Mouse (Mus musculus) midbrain, embryonic 11.5 days (tissue): ENCODE results near the gene Muc1. TPM values are rescaled to one million over a fixed set of nuclear protein-coding genes. Genes with fewer than 3 reads are reported as not detected.

Experiments used
- ATAC-seq: fragments of 200-750 bp; cut with Nextera tagmentation; 2 replicates; pipeline ENCODE4 v1.8.0; 2017; ENCODE audit warnings: moderate TSS enrichment, moderate library complexity; ENCODE audit not compliant: low FRiP score
- DNase-seq: peaks from one replicate; pipeline ENCODE4 v3.0.0; 2015; ENCODE audit warnings: low spot score; ENCODE audit errors: missing footprints
- H3K27ac ChIP-seq: fragments of 300-500 bp; sonication (generic); 2 replicates; pipeline ENCODE4 v1.5.1; 2014; ENCODE audit warnings: low read depth, low read length
- H3K27me3 ChIP-seq: fragments of 300-500 bp; sonication (generic); 2 replicates; pipeline ENCODE4 v1.6.1; 2014; ENCODE audit warnings: mild to moderate bottlenecking, low read length, moderate library complexity, mixed read lengths; ENCODE audit not compliant: control insufficient read depth, insufficient read depth
- H3K36me3 ChIP-seq: fragments of 300-500 bp; sonication (generic); 2 replicates; pipeline ENCODE4 v1.6.1; 2014; ENCODE audit warnings: mild to moderate bottlenecking, low read length, moderate library complexity, mixed read lengths; ENCODE audit not compliant: control insufficient read depth, insufficient read depth
- H3K4me1 ChIP-seq: fragments of 300-500 bp; sonication (generic); 2 replicates; pipeline ENCODE4 v1.6.1; 2014; ENCODE audit warnings: low read length; ENCODE audit not compliant: control insufficient read depth, insufficient read depth
- H3K4me2 ChIP-seq: fragments of 300-500 bp; sonication (generic); 2 replicates; pipeline ENCODE4 v1.6.1; 2014; ENCODE audit warnings: mild to moderate bottlenecking, moderate library complexity
- H3K4me3 ChIP-seq: fragments of 300-500 bp; sonication (generic); 2 replicates; pipeline ENCODE4 v1.5.1; 2014; ENCODE audit warnings: low read depth, low read length
- H3K9ac ChIP-seq: fragments of 300-500 bp; sonication (generic); 2 replicates; pipeline ENCODE4 v1.6.1; 2014; ENCODE audit warnings: low read length
- H3K9me3 ChIP-seq: fragments of 300-500 bp; sonication (generic); 2 replicates; pipeline ENCODE4 v1.6.1; 2016; ENCODE audit warnings: low read length; ENCODE audit not compliant: control insufficient read depth
- WGBS: fragments of 180-500 bp; shearing (Covaris S2); extraction: QIAGEN DNeasy Blood & Tissue Kit; methylation state at CpG from one replicate; pipeline ENCODE4 v1.1.7; 2014; 5-methylcytosine and 5-hydroxymethylcytosine counted together
- polyA plus RNA-seq: library from polyadenylated mRNA; unstranded; fragments of >200 nt; fragmentation: Nextera tagmentation; extraction: Ambion mirVana; gene quantifications from 2 replicates; pipeline ENCODE4 v1.2.1, GENCODE M21; 2014

Gene Muc1
- polyA plus RNA-seq, 1 experiment from 2014 or later, result 2.7 TPM

- peaks cover 2% of the 10 kb centered on the region; the same call in 1 of the 2 replicates for H3K27me3 ChIP-seq
- H3K27ac ChIP-seq, result no peak overlapping the region
- ATAC-seq (no peak), DNase-seq (no peak)
- H3K4me1 ChIP-seq, result peaks cover 40% of the 10 kb centered on the region
- no peaks in the 10 kb centered on the region for H3K9me3 ChIP-seq
- WGBS, result 87% methylated on average over 4 of the region's 4 CpGs
- peak overlapping the region; percentile 83; the same call in 1 of the 2 replicates for H3K9ac ChIP-seq
- peak overlapping the region; percentile 80 for H3K4me3 ChIP-seq
- H3K36me3 ChIP-seq, result no peaks in the 10 kb centered on the region
- peak overlapping the region; percentile 85 for H3K4me2 ChIP-seq
These were observed 18.6 kb downstream of the Muc1 start for GRCm38 (mm10) chr3:89247466-89247865.

GRCm38 (mm10) chr3:89250435-89251040, 21.7 kb downstream of the Muc1 start:
- H3K27me3 ChIP-seq, result peaks cover 2% of the 10 kb centered on the region; the same call in 1 of the 2 replicates
- H3K27ac ChIP-seq, result no peak overlapping the region
- no peak overlapping the region for H3K9ac ChIP-seq
- H3K4me3 ChIP-seq, result no peak overlapping the region
- H3K4me1 ChIP-seq, result peaks cover 21% of the 10 kb centered on the region
- WGBS, result 24% methylated on average over 7 of the region's 7 CpGs
- H3K4me2 ChIP-seq, result no peak overlapping the region
- DNase-seq, result no peak
- no peak for ATAC-seq
- no peaks in the 10 kb centered on the region for H3K36me3 ChIP-seq
- H3K9me3 ChIP-seq, result no peaks in the 10 kb centered on the region

- H3K9ac ChIP-seq, result peak overlapping the region; percentile 36
- 5% methylated on average over 17 of the region's 17 CpGs for WGBS
- no peak for ATAC-seq
- H3K27ac ChIP-seq, result no peak overlapping the region
- no peaks in the 10 kb centered on the region for H3K9me3 ChIP-seq
- no peak overlapping the region for H3K4me3 ChIP-seq
- no peak for DNase-seq
- no peaks in the 10 kb centered on the region for H3K36me3 ChIP-seq
- H3K27me3 ChIP-seq, result peaks cover 2% of the 10 kb centered on the region; the same call in 1 of the 2 replicates
- peaks cover 18% of the 10 kb centered on the region for H3K4me1 ChIP-seq
- H3K4me2 ChIP-seq, result no peak overlapping the region
These were observed 22.6 kb downstream of the Muc1 start for GRCm38 (mm10) chr3:89251365-89251895.

- no peaks in the 10 kb centered on the region for H3K36me3 ChIP-seq
- no peak overlapping the region for H3K4me2 ChIP-seq
- H3K27ac ChIP-seq, result no peak overlapping the region
- H3K9ac ChIP-seq, result no peak overlapping the region
- H3K4me3 ChIP-seq, result no peak overlapping the region
- no peaks in the 10 kb centered on the region for H3K9me3 ChIP-seq
- peaks cover 2% of the 10 kb centered on the region; the same call in 1 of the 2 replicates for H3K27me3 ChIP-seq
- H3K4me1 ChIP-seq, result peaks cover 10% of the 10 kb centered on the region; the same call in 1 of the 2 replicates
- 91% methylated on average over 5 of the region's 5 CpGs for WGBS
- DNase-seq (no peak), ATAC-seq (no peak)
These were observed 26.1 kb downstream of the Muc1 start for GRCm38 (mm10) chr3:89254994-89255393.

- peaks cover 6% of the 10 kb centered on the region; the same call in 1 of the 2 replicates for H3K4me1 ChIP-seq
- no peak overlapping the region for H3K4me3 ChIP-seq
- no peak for DNase-seq
- H3K4me2 ChIP-seq, result no peak overlapping the region
- no peak overlapping the region for H3K9ac ChIP-seq
- no peak for ATAC-seq
- H3K27me3 ChIP-seq, result peaks cover 2% of the 10 kb centered on the region; the same call in 1 of the 2 replicates
- no peak overlapping the region for H3K27ac ChIP-seq
- no peaks in the 10 kb centered on the region for H3K36me3 ChIP-seq
- H3K9me3 ChIP-seq, result no peaks in the 10 kb centered on the region
- WGBS, result 83% methylated on average over 5 of the region's 5 CpGs
These were observed 27.3 kb downstream of the Muc1 start for GRCm38 (mm10) chr3:89256177-89256576.

- ATAC-seq (no peak), DNase-seq (no peak)
- no peaks in the 10 kb centered on the region for H3K27me3 ChIP-seq
- no peak within 1 kb of the TSS for H3K4me3 ChIP-seq
- H3K4me1 ChIP-seq, result no peaks in the 10 kb centered on the region
- 61% methylated on average over 7 of the region's 7 CpGs for whole genome bisulfite sequencing
- H3K36me3 ChIP-seq, result no peaks in the 10 kb centered on the region
- H3K9ac ChIP-seq, result no peak within 1 kb of the TSS
- no peak within 1 kb of the TSS for H3K4me2 ChIP-seq
- H3K27ac ChIP-seq, result no peak within 1 kb of the TSS
- H3K9me3 ChIP-seq, result no peaks in the 10 kb centered on the region
These were observed 30.2 kb downstream of the Muc1 start, which contains the start of gene Dpm3 for GRCm38 (mm10) chr3:89259076-89259475. Dpm3 (plus strand) TSS chr3:89259358.

- no peak overlapping the region for H3K27ac ChIP-seq
- H3K27me3 ChIP-seq, result no peaks in the 10 kb centered on the region
- DNase-seq, result no peak
- no peak overlapping the region for H3K4me3 ChIP-seq
- H3K9ac ChIP-seq, result 0 out of 2 replicates have a peak overlapping the region, but pooled peaks have one; percentile 2
- 58% methylated on average over 3 of the region's 3 CpGs for WGBS
- no peaks in the 10 kb centered on the region for H3K4me1 ChIP-seq
- H3K36me3 ChIP-seq, result no peaks in the 10 kb centered on the region
- ATAC-seq, result no peak
- no peaks in the 10 kb centered on the region for H3K9me3 ChIP-seq
- no peak overlapping the region for H3K4me2 ChIP-seq
These were observed 31.4 kb downstream of the Muc1 start for GRCm38 (mm10) chr3:89260211-89260610.

GRCm38 (mm10) chr3:89262417-89262816, 33.6 kb downstream of the Muc1 start:
- no peak for ATAC-seq
- Histone ChIP-seq H3K9ac (no peak overlapping the region), H3K4me3 (no peak overlapping the region), H3K9me3 (no peaks in the 10 kb centered on the region), H3K4me2 (no peak overlapping the region), H3K27ac (no peak overlapping the region), H3K36me3 (no peaks in the 10 kb centered on the region), H3K4me1 (peaks cover 12% of the 10 kb centered on the region), H3K27me3 (no peaks in the 10 kb centered on the region)
- DNase-seq, result no peak
- 75% methylated on average over 10 of the region's 10 CpGs for WGBS

- Histone ChIP-seq H3K36me3 (no peaks in the 10 kb centered on the region), H3K9ac (peak overlapping the region; percentile 80), H3K4me1 (peaks cover 20% of the 10 kb centered on the region), H3K27me3 (no peaks in the 10 kb centered on the region), H3K4me2 (peak overlapping the region; percentile 97), H3K27ac (no peak overlapping the region; the same call in 1 of the 2 replicates), H3K4me3 (peak overlapping the region; percentile 74), H3K9me3 (no peaks in the 10 kb centered on the region)
- peak; percentile 97 for DNase-seq
- WGBS, result under 1% methylated on average over 20 of the region's 20 CpGs
- ATAC-seq, result peak; percentile 89
These were observed 37.6 kb downstream of the Muc1 start for GRCm38 (mm10) chr3:89266439-89266893.
